Mouse (Mus musculus) cortical plate, adult 2 months (tissue): ENCODE data around the gene Uqcc1.

ENCODE experiments used
- CTCF ChIP-seq: fragments of 200-500 bp; IDR thresholded peaks from 2 replicates; pipeline ENCODE4 v1.5.1; 2011; ENCODE audit warnings: mild to moderate bottlenecking, control low read depth, low read length; ENCODE audit not compliant: insufficient read depth; ENCODE audit errors: extremely low read depth
- POLR2A ChIP-seq: fragments of 200-500 bp; IDR thresholded peaks from 2 replicates; pipeline ENCODE4 v1.6.1; 2011; ENCODE audit warnings: mild to moderate bottlenecking, low read length, control low read depth; ENCODE audit not compliant: insufficient read depth; ENCODE audit errors: extremely low read depth

GRCm38 (mm10) chr2:155811821-155812396 is 118.2 kb downstream of the Uqcc1 start:
- TF ChIP-seq POLR2A (no peak), CTCF (peak; percentile 94)
